Mouse (Mus musculus) lung, adult 2 months (tissue): ENCODE data around the gene Nrxn3.

ENCODE experiments used
- CTCF ChIP-seq: fragments of 200-500 bp; IDR thresholded peaks from 2 replicates; pipeline ENCODE4 v1.5.1; 2011; ENCODE audit warnings: mild to moderate bottlenecking, low read length, control low read depth; ENCODE audit not compliant: insufficient read depth
- POLR2A ChIP-seq: fragments of 200-500 bp; IDR thresholded peaks from 2 replicates; pipeline ENCODE4 v1.6.1; 2011; ENCODE audit warnings: low read depth, mild to moderate bottlenecking, control low read depth, low read length, borderline replicate concordance; ENCODE audit errors: extremely low read depth

GRCm38 (mm10) chr12:89808217-89808616 lies 1085.5 kb downstream of the Nrxn3 start:
- TF ChIP-seq CTCF (no peak), POLR2A (no peak)
